Mouse (Mus musculus) embryo, embryonic 10 days (tissue): ENCODE measurements around the gene Arhgef38.

ENCODE experiments used
- DNase-seq: peaks from one replicate; pipeline ENCODE4 v3.0.0-alpha.2; 2015; ENCODE audit warnings: low spot score

Gene Arhgef38

GRCm38 (mm10) chr3:133092274-133092853 is 142.4 kb downstream of the Arhgef38 start:
- DNase-seq: no peak

GRCm38 (mm10) chr3:133091664-133092273 is 143.0 kb downstream of the Arhgef38 start, which contains the start of the genes Ints12 and Gstcd:
Gene Ints12, plus strand, starts transcription at chr3:133091840.
Gene Gstcd, minus strand, starts transcription at chr3:133092033.
- DNase-seq: peak; percentile 98

GRCm38 (mm10) chr3:133091121-133091663 is 143.6 kb downstream of the Arhgef38 start:
- peak; percentile 63 for DNase-seq

GRCm38 (mm10) chr3:133090247-133091120 is 144.3 kb downstream of the Arhgef38 start:
- no peak for DNase-seq

- DNase-seq: peak; percentile 61
These were observed 148.9 kb downstream of the Arhgef38 start for GRCm38 (mm10) chr3:133085858-133086257.

- no peak for DNase-seq
These were observed 152.0 kb downstream of the Arhgef38 start for GRCm38 (mm10) chr3:133082736-133083135.

- DNase-seq: no peak
These were observed 159.2 kb downstream of the Arhgef38 start for GRCm38 (mm10) chr3:133075560-133075959.
